Mouse (Mus musculus) bone marrow macrophage, adult 2 months (primary cell): ENCODE data around the gene Trpm7.

Source experiments
- CTCF ChIP-seq: IDR thresholded peaks from 2 replicates; pipeline ENCODE4 v1.5.1; 2012; ENCODE audit warnings: low read depth, mild to moderate bottlenecking, low read length, moderate library complexity
- POLR2A ChIP-seq: IDR thresholded peaks from 2 replicates; pipeline ENCODE4 v1.6.1; 2012; ENCODE audit warnings: mild to moderate bottlenecking, low read depth, low read length, borderline replicate concordance

GRCm38 (mm10) chr2:126817414-126817813 is 58.6 kb downstream of the Trpm7 start:
- no peak for TF ChIP-seq CTCF
- TF ChIP-seq POLR2A = no peak
